Mouse (Mus musculus) left cerebral cortex, postnatal 14 days (tissue): ENCODE measurements around the gene Cdhr3. TPM values are rescaled to one million over a fixed set of nuclear protein-coding genes. Genes with fewer than 3 reads are reported as not detected.

Experiments
- microRNA-seq, 2 experiments: library from miRNA; unstranded; fragments of <30 nt; microRNA quantifications; one replicate each; pipeline ENCODE4 v1.2.0; 2022
- total RNA-seq, 2 experiments: library from RNA; stranded (reverse); gene quantifications; 2 replicates each; pipeline ENCODE4 v1.2.3; 2021

Cdhr3 gene
- total RNA-seq, 2 experiments from 2014 or later: 0.61 to 0.66 TPM

Small RNA genes lying within 50 kb of the gene (microRNA-seq; reads per million reads assigned to microRNA genes)
- 0 reads per million in 2 experiments for gene Gm22904

Other genes with a start within 250 kb of the Cdhr3 start
- gene Sypl, start 139.0 kb downstream of the Cdhr3 start, total RNA-seq: 10 to 100 TPM; 31.7 to 34.7 TPM
- gene Atxn7l1, start 54.8 kb upstream of the Cdhr3 start, total RNA-seq: 10 to 100 TPM; 56.9 to 65.3 TPM